Mouse (Mus musculus) megakaryocyte, embryonic 14.5 days (primary cell): ENCODE data around the gene Tbc1d8.

Experiments used
- FLI1 ChIP-seq: IDR thresholded peaks from 2 replicates; pipeline ENCODE4 v1.6.1; 2012; ENCODE audit warnings: low read length, inconsistent platforms, mixed read lengths
- GATA1 ChIP-seq: IDR thresholded peaks from 3 replicates; pipeline ENCODE4 v1.6.1; 2012; ENCODE audit warnings: mixed read lengths, low read length, inconsistent platforms, borderline replicate concordance

- TF ChIP-seq GATA1 (no peak), FLI1 (no peak)
These were observed 102.4 kb downstream of the Tbc1d8 start for GRCm38 (mm10) chr1:39376121-39376520.
